Mouse (Mus musculus) liver, embryonic 13.5 days (tissue): ENCODE measurements around the gene Hsd17b6. TPM values are rescaled to one million over a fixed set of nuclear protein-coding genes. Genes with fewer than 3 reads are reported as not detected.
"Not testable (repeated sequence)": the region's sequence is repeated elsewhere in the genome, so short reads cannot be mapped to it uniquely, and the experiment has no call there.

Experiments
- ATAC-seq: fragments of 200-750 bp; cut with Nextera tagmentation; 2 replicates; pipeline ENCODE4 v1.8.0; 2017; ENCODE audit warnings: low read depth, mild to moderate bottlenecking, moderate number of reproducible peaks, moderate library complexity
- DNase-seq: peaks from one replicate; pipeline ENCODE4 v3.0.0; 2022
- H3K27ac ChIP-seq: fragments of 300-500 bp; sonication (generic); 2 replicates; pipeline ENCODE4 v1.5.1; 2015; ENCODE audit warnings: moderate library complexity, mild to moderate bottlenecking, inconsistent platforms
- H3K27me3 ChIP-seq: fragments of 300-500 bp; sonication (generic); 2 replicates; pipeline ENCODE4 v1.6.1; 2015; ENCODE audit warnings: mild to moderate bottlenecking, inconsistent platforms
- H3K36me3 ChIP-seq: fragments of 300-500 bp; sonication (generic); 2 replicates; pipeline ENCODE4 v1.6.1; 2015; ENCODE audit warnings: mild to moderate bottlenecking, inconsistent platforms
- H3K4me1 ChIP-seq: fragments of 300-500 bp; sonication (generic); replicated peaks from 2 replicates; pipeline ENCODE4 v1.6.1; 2015; ENCODE audit warnings: inconsistent platforms
- H3K4me2 ChIP-seq: fragments of 300-500 bp; sonication (generic); 2 replicates; pipeline ENCODE4 v1.6.1; 2015; ENCODE audit warnings: inconsistent platforms, mild to moderate bottlenecking, moderate library complexity
- H3K4me3 ChIP-seq: fragments of 300-500 bp; sonication (generic); replicated peaks from 2 replicates; pipeline ENCODE4 v1.5.1; 2015; ENCODE audit warnings: mild to moderate bottlenecking, inconsistent platforms
- H3K9ac ChIP-seq: fragments of 300-500 bp; sonication (generic); 2 replicates; pipeline ENCODE4 v1.6.1; 2015; ENCODE audit warnings: mild to moderate bottlenecking, inconsistent platforms
- H3K9me3 ChIP-seq: fragments of 300-500 bp; sonication (generic); replicated peaks from 2 replicates; pipeline ENCODE4 v1.6.1; 2016; ENCODE audit warnings: inconsistent platforms
- WGBS: fragments of 180-500 bp; shearing (Covaris S2); methylation state at CpG from one replicate; pipeline ENCODE4 v1.1.7; 2015; ENCODE audit not compliant: insufficient replicate concordance; 5-methylcytosine and 5-hydroxymethylcytosine counted together
- polyA plus RNA-seq: library from polyadenylated mRNA; unstranded; fragments of >200 nt; fragmentation: Nextera tagmentation; extraction: Ambion mirVana; gene quantifications from 2 replicates; pipeline ENCODE4 v1.2.1, GENCODE M21; 2015

Hsd17b6 gene
- polyA plus RNA-seq: not detected in 2 replicates

DNA sequence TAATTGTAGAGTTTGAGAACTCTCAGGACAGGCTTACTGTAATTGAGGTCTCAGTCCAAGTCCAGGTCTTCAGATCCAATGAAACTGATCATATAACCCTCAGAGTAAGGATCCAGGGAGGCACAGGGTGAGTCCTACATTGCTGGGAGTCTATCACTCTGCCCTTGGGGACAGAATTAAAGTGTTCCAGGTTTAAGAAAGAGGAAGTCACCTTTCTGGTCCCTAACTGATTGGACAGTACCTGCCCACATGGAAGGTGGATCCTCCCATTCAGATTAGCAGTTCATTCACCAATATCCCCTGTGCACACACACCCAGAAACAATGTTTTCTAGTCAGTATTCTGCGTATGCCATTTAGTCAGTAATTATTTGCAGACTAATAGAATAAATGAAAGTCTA, at the start of gene Hsd17b6:
Gene Hsd17b6 (minus strand): TSS at position 166 of the 400 bp plus-strand sequence.
- Histone ChIP-seq H3K27ac (no peak within 1 kb of the TSS), H3K9me3 (no peaks in the 10 kb centered on the region), H3K27me3 (no peaks in the 10 kb centered on the region), H3K4me1 (no peaks in the 10 kb centered on the region), H3K4me3 (no peak within 1 kb of the TSS), H3K9ac (no peak within 1 kb of the TSS), H3K4me2 (no peak within 1 kb of the TSS), H3K36me3 (no peaks in the 10 kb centered on the region)
- no peak for DNase-seq
- no peak for ATAC-seq
- WGBS: 71% methylated on average over 1 of the region's 1 CpGs

DNA sequence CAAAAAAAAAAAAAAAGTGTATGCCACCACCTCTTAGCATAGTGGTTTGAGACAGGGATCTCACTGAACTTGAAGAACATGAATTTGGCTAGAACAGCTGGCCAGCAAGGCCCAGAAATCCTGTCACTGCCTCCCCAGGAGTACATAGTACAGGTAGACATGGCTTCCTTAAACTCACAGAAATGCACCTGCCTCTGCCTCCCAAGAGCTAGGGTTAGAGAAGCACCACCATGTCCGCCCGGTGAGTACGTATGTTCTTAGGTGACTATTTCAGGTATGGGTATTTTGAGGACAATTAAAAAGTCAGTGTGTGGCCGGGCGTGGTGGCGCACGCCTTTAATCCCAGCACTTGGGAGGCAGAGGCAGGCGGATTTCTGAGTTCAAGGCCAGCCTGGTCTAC, 45.6 kb upstream of the Hsd17b6 start:
- ATAC-seq (no peak), DNase-seq (no peak)
- WGBS: 87% methylated on average over 8 of the region's 8 CpGs
- no peak overlapping the region for H3K4me2 ChIP-seq
- no peaks in the 10 kb centered on the region for H3K9me3 ChIP-seq
- H3K4me3 ChIP-seq: no peak overlapping the region
- H3K27me3 ChIP-seq: no peaks in the 10 kb centered on the region
- peaks cover 36% of the 10 kb centered on the region for H3K36me3 ChIP-seq
- H3K9ac ChIP-seq: no peak overlapping the region
- no peak overlapping the region for H3K27ac ChIP-seq
- H3K4me1 ChIP-seq: peaks cover 5% of the 10 kb centered on the region

DNA sequence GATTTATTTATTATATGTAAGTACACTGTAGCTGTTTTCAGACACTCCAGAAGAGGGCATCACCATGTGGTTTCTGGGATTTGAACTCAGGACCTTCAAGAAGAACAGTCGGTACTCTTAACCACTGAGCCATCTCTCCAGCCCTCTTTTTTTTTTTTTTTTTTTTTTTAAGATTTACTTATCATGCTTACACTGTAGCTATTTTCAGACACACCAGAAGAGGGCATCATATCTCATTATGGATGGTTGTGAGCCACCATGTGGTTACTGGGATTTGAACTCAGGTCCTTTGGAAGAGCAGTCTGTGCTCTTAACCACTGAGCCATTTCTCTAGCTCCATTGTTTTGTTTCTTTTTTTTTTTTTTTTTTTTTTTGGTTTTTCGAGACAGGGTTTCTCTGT, 44.7 kb upstream of the Hsd17b6 start:
- H3K9ac ChIP-seq, ATAC-seq, H3K4me2 ChIP-seq, H3K9me3 ChIP-seq, DNase-seq, H3K4me3 ChIP-seq, H3K4me1 ChIP-seq, H3K27me3 ChIP-seq, H3K27ac ChIP-seq: not testable (repeated sequence)
- 70% methylated on average over 1 of the region's 2 CpGs for WGBS
- peaks cover 45% of the 10 kb centered on the region for H3K36me3 ChIP-seq

DNA sequence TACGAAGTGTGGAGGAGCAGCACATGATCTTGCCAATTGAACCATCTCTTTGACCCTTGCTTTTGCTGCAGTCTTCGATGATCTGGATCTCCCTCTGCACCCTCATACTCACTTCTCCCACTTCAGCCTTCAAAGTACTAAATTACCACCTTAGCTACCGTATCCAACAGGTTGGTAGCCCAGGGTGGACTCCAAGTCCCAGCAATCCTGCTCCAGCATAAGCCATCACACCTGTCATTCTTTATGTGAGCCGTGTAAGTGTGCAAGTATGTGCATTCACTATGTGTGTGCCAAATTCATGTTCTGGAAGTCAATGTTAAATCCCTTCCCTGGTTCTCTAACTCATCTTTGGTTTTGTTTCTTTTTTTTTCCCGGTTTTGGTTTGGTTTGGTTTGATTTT, 44.2 kb upstream of the Hsd17b6 start:
- Histone ChIP-seq H3K27ac (no peak overlapping the region), H3K27me3 (no peaks in the 10 kb centered on the region), H3K36me3 (peaks cover 50% of the 10 kb centered on the region), H3K9me3 (no peaks in the 10 kb centered on the region), H3K9ac (no peak overlapping the region), H3K4me3 (no peak overlapping the region), H3K4me2 (no peak overlapping the region), H3K4me1 (no peaks in the 10 kb centered on the region)
- ATAC-seq: no peak
- WGBS: 86% methylated on average over 5 of the region's 5 CpGs
- no peak for DNase-seq

DNA sequence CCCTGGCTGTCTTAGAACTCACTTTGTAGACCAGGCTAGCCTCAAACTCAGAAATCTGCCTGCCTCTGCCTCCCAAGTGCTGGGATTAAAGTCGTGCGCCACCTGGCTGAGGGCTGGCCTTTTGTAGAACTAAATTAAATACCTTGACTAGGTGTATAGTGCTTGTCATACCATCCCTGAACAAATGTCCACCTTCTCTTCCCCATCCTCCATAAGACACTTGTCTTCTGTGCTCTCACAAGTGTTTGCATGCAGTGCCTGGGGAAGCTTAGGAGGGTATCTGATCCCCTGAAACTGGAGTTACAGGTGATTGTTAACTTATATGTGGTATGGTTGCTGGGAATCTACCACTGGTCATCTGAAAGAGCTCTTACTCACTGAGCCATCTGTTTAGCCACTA, 42.9 kb upstream of the Hsd17b6 start:
- no peak for ATAC-seq
- DNase-seq: no peak
- peaks cover 1% of the 10 kb centered on the region; the same call in 1 of the 2 replicates for H3K4me1 ChIP-seq
- H3K9ac ChIP-seq: no peak overlapping the region
- H3K9me3 ChIP-seq: no peaks in the 10 kb centered on the region
- H3K4me2 ChIP-seq: no peak overlapping the region
- no peak overlapping the region for H3K4me3 ChIP-seq
- no peak overlapping the region for H3K27ac ChIP-seq
- no peaks in the 10 kb centered on the region for H3K27me3 ChIP-seq
- peaks cover 63% of the 10 kb centered on the region for H3K36me3 ChIP-seq
- 81% methylated on average over 2 of the region's 2 CpGs for WGBS

DNA sequence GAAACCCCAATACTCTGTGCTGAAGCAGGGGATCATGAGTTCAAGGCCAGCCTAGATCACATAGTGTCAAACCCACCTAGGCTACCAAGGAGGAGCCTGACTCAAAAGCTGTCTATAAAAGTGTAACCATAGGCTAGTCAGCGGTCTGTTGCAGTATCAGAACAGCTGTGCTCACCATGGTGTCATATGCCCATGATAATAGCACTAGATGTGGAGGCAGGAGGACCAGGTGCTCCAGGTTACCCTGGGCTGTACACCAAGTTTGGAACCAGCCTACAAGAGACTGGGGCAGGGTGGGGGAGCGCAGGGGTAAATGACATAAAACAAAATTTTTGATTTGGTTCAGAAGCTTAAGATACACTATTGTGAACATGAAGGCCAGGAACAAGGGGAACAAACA, 42.3 kb upstream of the Hsd17b6 start:
- Histone ChIP-seq H3K27me3 (no peaks in the 10 kb centered on the region), H3K4me3 (no peak overlapping the region), H3K27ac (no peak overlapping the region), H3K9ac (no peak overlapping the region), H3K4me1 (peaks cover 7% of the 10 kb centered on the region), H3K36me3 (peaks cover 69% of the 10 kb centered on the region), H3K9me3 (no peaks in the 10 kb centered on the region), H3K4me2 (no peak overlapping the region)
- 88% methylated on average over 2 of the region's 2 CpGs for WGBS
- DNase-seq (no peak), ATAC-seq (peak; percentile 41)

DNA sequence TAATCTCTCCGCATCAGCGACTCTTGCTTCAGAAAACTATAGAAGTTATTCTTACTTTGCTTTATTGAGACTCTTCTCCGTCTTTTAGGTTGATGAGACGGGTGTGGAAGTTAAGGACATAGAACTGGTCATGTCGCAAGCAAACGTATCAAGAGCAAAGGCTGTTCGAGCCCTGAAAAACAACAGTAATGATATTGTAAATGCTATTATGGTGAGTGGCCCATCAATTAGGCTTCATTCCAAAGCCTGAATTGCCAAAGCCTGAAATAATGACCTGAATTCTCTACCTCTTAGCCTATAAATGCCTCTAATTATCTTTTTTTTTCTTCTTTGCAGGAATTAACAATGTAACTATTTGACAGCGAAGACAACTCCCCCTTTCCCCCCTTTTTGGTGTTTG, 40.7 kb upstream of the Hsd17b6 start:
- Histone ChIP-seq H3K9ac (no peak overlapping the region), H3K4me1 (peaks cover 22% of the 10 kb centered on the region), H3K27me3 (no peaks in the 10 kb centered on the region), H3K27ac (no peak overlapping the region), H3K36me3 (peaks cover 85% of the 10 kb centered on the region), H3K9me3 (no peaks in the 10 kb centered on the region), H3K4me2 (no peak overlapping the region), H3K4me3 (no peak overlapping the region)
- DNase-seq (no peak), ATAC-seq (no peak)
- 91% methylated on average over 8 of the region's 8 CpGs for WGBS

DNA sequence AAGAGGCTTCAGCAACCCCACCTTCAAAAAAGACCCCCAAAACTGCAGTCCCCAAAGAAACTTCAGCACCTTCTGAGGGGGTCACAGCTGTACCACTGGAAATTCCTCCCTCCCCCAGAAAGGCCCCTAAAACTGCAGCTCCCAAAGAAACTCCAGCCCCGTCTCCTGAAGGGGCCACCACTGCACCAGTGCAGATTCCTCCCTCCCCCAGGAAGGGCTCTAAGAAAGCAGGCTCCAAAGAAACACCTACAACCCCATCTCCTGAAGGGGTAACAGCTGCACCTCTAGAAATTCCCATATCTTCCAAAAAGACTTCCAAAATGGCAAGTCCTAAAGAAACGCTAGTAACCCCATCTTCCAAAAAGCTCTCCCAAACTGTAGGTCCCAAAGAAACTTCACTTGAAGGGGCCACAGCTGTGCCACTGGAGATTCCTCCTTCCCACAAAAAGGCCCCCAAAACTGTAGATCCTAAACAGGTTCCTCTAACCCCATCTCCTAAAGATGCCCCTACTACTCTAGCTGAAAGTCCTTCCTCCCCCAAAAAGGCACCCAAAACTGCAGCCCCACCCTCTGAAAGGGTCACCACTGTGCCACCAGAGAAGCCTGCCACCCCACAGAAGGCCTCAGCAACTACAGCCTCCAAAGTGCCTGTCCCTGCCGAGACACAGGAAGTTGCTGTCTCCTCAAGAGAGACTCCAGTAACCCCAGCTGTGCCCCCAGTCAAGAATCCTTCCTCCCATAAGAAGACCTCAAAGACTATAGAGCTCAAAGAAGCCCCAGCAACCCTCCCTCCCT, 35.8 kb upstream of the Hsd17b6 start:
- Histone ChIP-seq H3K27ac (peak overlapping the region; percentile 1; the same call in 1 of the 2 replicates), H3K4me3 (no peak overlapping the region), H3K4me1 (peaks cover 70% of the 10 kb centered on the region), H3K27me3 (no peaks in the 10 kb centered on the region), H3K9me3 (no peaks in the 10 kb centered on the region), H3K9ac (no peak overlapping the region; the same call in 1 of the 2 replicates), H3K4me2 (no peak overlapping the region), H3K36me3 (peaks cover 100% of the 10 kb centered on the region)
- ATAC-seq (no peak), DNase-seq (no peak)
- 63% methylated on average over 3 of the region's 3 CpGs for WGBS

DNA sequence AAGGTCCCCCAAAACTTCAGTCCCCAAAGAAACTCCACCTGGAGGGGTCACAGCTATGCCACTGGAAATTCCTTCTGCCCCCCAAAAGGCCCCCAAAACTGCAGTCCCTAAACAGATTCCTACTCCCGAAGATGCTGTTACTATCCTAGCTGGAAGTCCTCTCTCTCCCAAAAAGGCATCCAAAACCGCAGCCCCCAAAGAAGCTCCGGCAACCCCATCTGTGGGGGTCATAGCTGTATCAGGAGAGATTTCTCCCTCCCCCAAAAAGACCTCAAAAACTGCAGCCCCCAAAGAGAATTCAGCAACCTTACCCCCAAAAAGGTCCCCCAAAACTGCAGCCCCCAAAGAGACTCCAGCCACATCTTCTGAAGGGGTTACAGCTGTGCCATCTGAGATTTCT, 35.1 kb upstream of the Hsd17b6 start:
- 74% methylated on average over 3 of the region's 3 CpGs for WGBS
- Histone ChIP-seq H3K9ac (peak overlapping the region; percentile 36), H3K4me1 (peaks cover 77% of the 10 kb centered on the region), H3K4me3 (no peak overlapping the region), H3K27me3 (no peaks in the 10 kb centered on the region), H3K4me2 (no peak overlapping the region), H3K36me3 (peaks cover 96% of the 10 kb centered on the region), H3K9me3 (no peaks in the 10 kb centered on the region), H3K27ac (no peak overlapping the region)
- ATAC-seq (no peak), DNase-seq (no peak)

DNA sequence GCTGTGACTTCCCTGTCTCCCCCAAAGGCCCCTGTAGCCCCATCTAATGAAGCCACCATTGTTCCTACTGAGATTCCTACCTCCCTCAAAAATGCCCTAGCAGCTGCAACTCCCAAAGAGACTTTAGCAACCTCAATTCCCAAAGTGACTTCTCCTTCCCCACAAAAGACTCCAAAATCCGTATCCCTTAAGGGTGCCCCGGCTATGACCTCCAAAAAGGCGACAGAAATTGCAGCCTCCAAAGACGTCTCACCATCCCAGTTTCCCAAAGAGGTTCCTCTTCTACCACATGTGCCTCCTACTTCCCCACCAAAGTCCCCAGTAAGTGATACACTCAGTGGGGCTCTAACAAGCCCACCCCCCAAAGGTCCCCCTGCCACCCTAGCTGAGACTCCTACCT, 34.2 kb upstream of the Hsd17b6 start:
- DNase-seq (no peak), ATAC-seq (no peak)
- Histone ChIP-seq H3K4me1 (peaks cover 84% of the 10 kb centered on the region), H3K9me3 (no peaks in the 10 kb centered on the region), H3K36me3 (peaks cover 88% of the 10 kb centered on the region), H3K4me3 (no peak overlapping the region), H3K4me2 (no peak overlapping the region), H3K9ac (no peak overlapping the region), H3K27ac (no peak overlapping the region), H3K27me3 (no peaks in the 10 kb centered on the region)
- WGBS: 75% methylated on average over 4 of the region's 4 CpGs

DNA sequence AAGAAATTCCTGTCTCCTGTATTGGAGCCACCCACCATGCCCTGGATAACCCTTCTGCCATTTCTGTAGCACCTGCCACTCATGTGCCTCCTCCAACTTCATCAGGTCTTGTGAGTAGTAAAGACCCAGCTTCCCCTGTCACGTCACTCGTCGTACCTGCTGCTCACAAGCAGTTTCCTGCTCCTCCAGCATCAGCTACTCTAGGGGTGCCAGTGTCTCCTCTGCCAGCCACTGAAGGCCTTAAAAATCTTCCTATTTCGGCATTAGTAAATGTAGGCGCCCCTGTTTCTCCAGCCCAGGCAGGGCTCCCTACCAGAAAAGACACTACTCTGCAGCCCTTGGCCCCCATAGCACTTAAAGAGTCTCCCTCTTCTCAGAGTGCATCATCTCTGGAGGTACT, 32.9 kb upstream of the Hsd17b6 start:
- Histone ChIP-seq H3K9me3 (no peaks in the 10 kb centered on the region), H3K27me3 (no peaks in the 10 kb centered on the region), H3K9ac (peak overlapping the region; percentile 64), H3K4me1 (peaks cover 83% of the 10 kb centered on the region), H3K27ac (no peak overlapping the region), H3K4me2 (0 out of 2 replicates have a peak overlapping the region, but pooled peaks have one; percentile 76), H3K4me3 (no peak overlapping the region), H3K36me3 (peaks cover 75% of the 10 kb centered on the region)
- DNase-seq (no peak), ATAC-seq (no peak)
- 80% methylated on average over 5 of the region's 5 CpGs for WGBS

DNA sequence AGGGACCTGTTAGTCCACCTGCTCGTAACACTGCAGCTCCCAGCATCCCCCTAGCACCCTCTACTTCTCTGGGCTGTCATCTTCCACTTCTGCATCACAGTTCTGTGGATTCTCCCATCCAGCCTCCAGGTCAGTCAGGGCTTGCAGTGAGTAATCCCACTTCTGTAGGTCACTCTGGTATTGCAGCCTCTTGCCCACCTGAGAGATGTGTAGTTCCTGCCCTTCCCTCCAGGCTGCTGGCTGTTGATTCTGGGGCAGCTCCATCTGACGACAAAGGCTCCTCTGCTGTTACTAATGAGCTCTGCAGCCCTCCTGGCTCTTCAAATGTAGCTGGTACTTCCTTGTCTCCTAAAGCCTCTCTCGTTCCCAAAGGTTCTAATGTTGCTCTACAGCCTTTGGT, 32.4 kb upstream of the Hsd17b6 start:
- DNase-seq (no peak), ATAC-seq (no peak)
- peaks cover 81% of the 10 kb centered on the region for H3K4me1 ChIP-seq
- peak overlapping the region; percentile 76 for H3K4me2 ChIP-seq
- no peaks in the 10 kb centered on the region for H3K9me3 ChIP-seq
- H3K36me3 ChIP-seq: peaks cover 70% of the 10 kb centered on the region
- peak overlapping the region; percentile 81 for H3K27ac ChIP-seq
- WGBS: 69% methylated on average over 3 of the region's 3 CpGs
- H3K4me3 ChIP-seq: 0 out of 2 replicates have a peak overlapping the region, but pooled peaks have one; percentile 21
- peak overlapping the region; percentile 64 for H3K9ac ChIP-seq
- H3K27me3 ChIP-seq: no peaks in the 10 kb centered on the region
